Mouse (Mus musculus): ENCODE data around the gene Aff3. TPM values are rescaled to one million over a fixed set of nuclear protein-coding genes. Genes with fewer than 3 reads are reported as not detected.

Gene Aff3
- polyA plus RNA-seq, 1 experiment from 2014 or later: 13.8 TPM

DNA sequence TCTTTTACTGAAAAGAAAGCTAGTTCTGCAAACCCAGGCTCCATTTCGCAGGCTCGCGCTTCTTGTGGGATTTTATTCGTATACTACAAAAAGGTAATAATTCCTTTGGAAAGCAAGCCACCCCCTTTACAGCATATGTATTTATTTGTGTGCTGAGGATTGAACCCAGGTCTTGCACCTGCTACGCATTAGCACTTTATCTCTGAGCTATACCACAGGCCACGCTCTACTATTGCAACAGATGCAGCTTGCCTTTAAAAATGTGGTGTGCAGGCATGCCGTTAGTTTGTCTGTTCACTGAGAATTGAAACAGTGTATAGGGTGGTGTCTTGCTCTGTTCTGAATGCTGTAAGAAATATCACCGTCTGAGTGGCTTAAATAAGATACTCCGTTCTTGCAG is 426.9 kb downstream of the Aff3 start:
- whole genome bisulfite sequencing: 69% methylated on average over 9 of the region's 9 CpGs
- H3K4me3 ChIP-seq (ENCODE audit: low read depth, low read length): no peak overlapping the region
- peaks cover 10% of the 10 kb centered on the region; the same call in 1 of the 2 replicates for H3K4me1 ChIP-seq (ENCODE audit: control insufficient read depth, insufficient read depth, low read length)
- H3K4me2 ChIP-seq (ENCODE audit: low read depth, low read length): no peak overlapping the region
- no peaks in the 10 kb centered on the region for H3K36me3 ChIP-seq (ENCODE audit: control insufficient read depth, insufficient read depth, low read length)
- H3K9ac ChIP-seq (ENCODE audit: low read depth, low read length): no peak overlapping the region
- H3K27ac ChIP-seq (replicated peaks; ENCODE audit: low read depth, low read length): no peak overlapping the region
- DNase-seq (ENCODE audit: low spot score) (no peak), ATAC-seq (ENCODE audit: low read depth) (no peak)
- H3K27me3 ChIP-seq (replicated peaks; ENCODE audit: control insufficient read depth, insufficient read depth, low read length): no peaks in the 10 kb centered on the region
- no peaks in the 10 kb centered on the region for H3K9me3 ChIP-seq (ENCODE audit: control insufficient read depth, low read length)

- no peak overlapping the region for H3K4me3 ChIP-seq (ENCODE audit: low read depth, low read length)
- H3K9ac ChIP-seq (ENCODE audit: low read depth, low read length): no peak overlapping the region
- no peak overlapping the region for H3K27ac ChIP-seq (replicated peaks; ENCODE audit: low read depth, low read length)
- no peaks in the 10 kb centered on the region for H3K9me3 ChIP-seq (ENCODE audit: control insufficient read depth, low read length)
- 50% methylated on average over 7 of the region's 7 CpGs for WGBS
- peaks cover 9% of the 10 kb centered on the region; the same call in 1 of the 2 replicates for H3K4me1 ChIP-seq (ENCODE audit: control insufficient read depth, insufficient read depth, low read length)
- H3K27me3 ChIP-seq (replicated peaks; ENCODE audit: control insufficient read depth, insufficient read depth, low read length): no peaks in the 10 kb centered on the region
- ATAC-seq (ENCODE audit: low read depth) (no peak), DNase-seq (ENCODE audit: low spot score) (no peak)
- H3K4me2 ChIP-seq (ENCODE audit: low read depth, low read length): no peak overlapping the region
- H3K36me3 ChIP-seq (ENCODE audit: control insufficient read depth, insufficient read depth, low read length): no peaks in the 10 kb centered on the region
Measured at GRCm38 (mm10) chr1:38237027-38237787, 427.5 kb downstream of the Aff3 start.

DNA sequence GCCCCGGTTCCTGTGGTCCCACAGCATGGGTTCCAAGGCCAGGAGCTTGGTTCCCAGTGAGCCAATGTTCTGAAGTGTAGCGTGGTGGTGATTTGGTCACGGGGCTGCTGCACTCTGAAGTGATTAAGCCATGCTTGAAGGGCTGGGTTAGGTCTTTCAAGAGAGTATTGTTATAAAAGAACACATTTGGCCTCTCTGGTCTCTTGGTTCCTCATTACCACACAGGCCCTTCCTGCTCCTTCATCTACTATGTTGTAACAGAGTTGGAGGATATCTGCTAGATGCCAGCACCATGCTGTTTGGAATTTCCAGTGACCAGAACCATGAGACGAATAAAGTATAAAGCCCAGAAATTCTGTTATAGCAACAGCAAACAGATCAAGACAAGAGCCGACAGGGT is 431.6 kb downstream of the Aff3 start:
- no peak overlapping the region for H3K9ac ChIP-seq (ENCODE audit: low read depth, low read length)
- no peaks in the 10 kb centered on the region for H3K9me3 ChIP-seq (ENCODE audit: control insufficient read depth, low read length)
- no peak overlapping the region for H3K4me2 ChIP-seq (ENCODE audit: low read depth, low read length)
- no peak for ATAC-seq (ENCODE audit: low read depth)
- H3K27me3 ChIP-seq (replicated peaks; ENCODE audit: control insufficient read depth, insufficient read depth, low read length): no peaks in the 10 kb centered on the region
- H3K27ac ChIP-seq (replicated peaks; ENCODE audit: low read depth, low read length): no peak overlapping the region
- H3K4me3 ChIP-seq (ENCODE audit: low read depth, low read length): no peak overlapping the region
- H3K36me3 ChIP-seq (ENCODE audit: control insufficient read depth, insufficient read depth, low read length): no peaks in the 10 kb centered on the region
- H3K4me1 ChIP-seq (ENCODE audit: control insufficient read depth, insufficient read depth, low read length): no peaks in the 10 kb centered on the region; the same call in 1 of the 2 replicates
- 86% methylated on average over 5 of the region's 5 CpGs for WGBS
- no peak for DNase-seq (ENCODE audit: low spot score)

GRCm38 (mm10) chr1:38230041-38230440 is 434.7 kb downstream of the Aff3 start:
- Histone ChIP-seq H3K4me3 (ENCODE audit: low read depth, low read length) (no peak overlapping the region), H3K27ac (replicated peaks; ENCODE audit: low read depth, low read length) (no peak overlapping the region), H3K27me3 (replicated peaks; ENCODE audit: control insufficient read depth, insufficient read depth, low read length) (no peaks in the 10 kb centered on the region), H3K4me1 (ENCODE audit: control insufficient read depth, insufficient read depth, low read length) (no peaks in the 10 kb centered on the region), H3K9ac (ENCODE audit: low read depth, low read length) (no peak overlapping the region), H3K4me2 (ENCODE audit: low read depth, low read length) (no peak overlapping the region), H3K36me3 (ENCODE audit: control insufficient read depth, insufficient read depth, low read length) (peaks cover 8% of the 10 kb centered on the region; the same call in 1 of the 2 replicates), H3K9me3 (ENCODE audit: control insufficient read depth, low read length) (peaks cover 21% of the 10 kb centered on the region)
- ATAC-seq (ENCODE audit: low read depth) (no peak), DNase-seq (ENCODE audit: low spot score) (no peak)
- 90% methylated on average over 8 of the region's 8 CpGs for WGBS

DNA sequence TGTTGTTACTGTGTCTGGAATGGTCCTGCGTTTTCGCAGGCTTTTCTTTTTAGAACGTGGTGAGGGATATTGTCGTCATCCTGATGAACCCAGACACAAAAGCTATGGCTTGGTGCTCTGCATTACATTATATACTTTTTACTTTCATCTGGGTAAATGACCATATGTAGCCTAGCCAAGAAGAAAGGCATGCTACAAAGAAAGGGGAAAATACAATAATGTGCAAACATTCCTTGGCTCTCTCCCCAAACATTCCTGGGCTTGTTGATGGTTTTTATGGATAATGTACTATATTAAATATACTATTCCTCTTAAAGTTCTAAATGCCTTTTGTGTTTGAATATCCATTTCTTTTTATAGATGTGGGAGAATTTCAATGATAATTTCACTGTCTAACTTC is 435.9 kb downstream of the Aff3 start:
- Histone ChIP-seq H3K9me3 (ENCODE audit: control insufficient read depth, low read length) (peaks cover 31% of the 10 kb centered on the region), H3K9ac (ENCODE audit: low read depth, low read length) (no peak overlapping the region), H3K4me3 (ENCODE audit: low read depth, low read length) (no peak overlapping the region), H3K36me3 (ENCODE audit: control insufficient read depth, insufficient read depth, low read length) (peaks cover 14% of the 10 kb centered on the region; the same call in 1 of the 2 replicates), H3K27ac (replicated peaks; ENCODE audit: low read depth, low read length) (no peak overlapping the region; the same call in 1 of the 2 replicates), H3K4me1 (ENCODE audit: control insufficient read depth, insufficient read depth, low read length) (no peaks in the 10 kb centered on the region), H3K27me3 (replicated peaks; ENCODE audit: control insufficient read depth, insufficient read depth, low read length) (no peaks in the 10 kb centered on the region), H3K4me2 (ENCODE audit: low read depth, low read length) (no peak overlapping the region)
- ATAC-seq (ENCODE audit: low read depth) (no peak), DNase-seq (ENCODE audit: low spot score) (no peak)
- WGBS: 66% methylated on average over 4 of the region's 4 CpGs

DNA sequence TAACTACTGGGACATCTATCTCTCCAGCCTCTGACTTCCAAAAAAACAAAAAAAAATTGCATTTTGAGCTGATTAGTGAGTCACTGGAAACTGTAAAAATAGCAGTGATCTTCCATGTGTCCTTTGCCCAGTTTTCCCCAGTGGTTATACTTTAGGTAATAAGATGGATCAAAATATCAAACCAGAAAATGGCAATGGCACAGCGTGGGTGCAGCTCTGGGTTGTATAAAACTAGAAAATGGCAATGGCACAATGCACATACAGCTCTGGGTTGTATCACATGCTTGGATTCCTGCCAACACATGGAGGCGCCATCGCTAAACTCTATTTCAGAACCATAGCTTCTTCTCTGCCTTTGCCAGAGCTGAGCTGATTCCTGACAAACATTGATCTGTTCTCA is 439.6 kb downstream of the Aff3 start:
- Histone ChIP-seq H3K9ac (ENCODE audit: low read depth, low read length) (no peak overlapping the region), H3K27me3 (replicated peaks; ENCODE audit: control insufficient read depth, insufficient read depth, low read length) (no peaks in the 10 kb centered on the region), H3K36me3 (ENCODE audit: control insufficient read depth, insufficient read depth, low read length) (peaks cover 14% of the 10 kb centered on the region; the same call in 1 of the 2 replicates), H3K27ac (replicated peaks; ENCODE audit: low read depth, low read length) (no peak overlapping the region), H3K4me2 (ENCODE audit: low read depth, low read length) (no peak overlapping the region), H3K4me1 (ENCODE audit: control insufficient read depth, insufficient read depth, low read length) (no peaks in the 10 kb centered on the region), H3K4me3 (ENCODE audit: low read depth, low read length) (no peak overlapping the region), H3K9me3 (ENCODE audit: control insufficient read depth, low read length) (peaks cover 36% of the 10 kb centered on the region)
- WGBS: 97% methylated on average over 3 of the region's 3 CpGs
- no peak for ATAC-seq (ENCODE audit: low read depth)
- DNase-seq (ENCODE audit: low spot score): no peak

DNA sequence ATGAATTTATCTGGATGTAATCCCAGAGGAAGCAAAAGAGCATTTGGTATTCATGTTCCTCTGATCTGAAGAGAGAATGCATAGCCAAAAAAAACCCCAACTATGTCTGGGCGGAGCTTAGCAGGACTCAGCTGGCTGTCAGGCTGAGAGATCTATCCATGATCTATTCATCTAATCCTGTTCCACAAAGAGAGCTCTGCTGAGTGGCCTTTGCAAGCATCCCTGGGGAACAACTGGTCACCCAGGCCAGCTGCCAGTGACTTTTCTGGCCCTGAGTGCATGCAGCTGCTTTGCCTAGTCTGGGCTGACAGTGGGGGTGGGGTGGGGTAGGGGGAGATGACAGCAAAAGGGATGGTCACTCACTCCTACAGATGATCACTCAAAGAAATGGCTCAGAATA is 442.6 kb downstream of the Aff3 start:
- Histone ChIP-seq H3K36me3 (ENCODE audit: control insufficient read depth, insufficient read depth, low read length) (peaks cover 14% of the 10 kb centered on the region; the same call in 1 of the 2 replicates), H3K4me2 (ENCODE audit: low read depth, low read length) (no peak overlapping the region), H3K4me1 (ENCODE audit: control insufficient read depth, insufficient read depth, low read length) (no peaks in the 10 kb centered on the region), H3K9ac (ENCODE audit: low read depth, low read length) (no peak overlapping the region), H3K9me3 (ENCODE audit: control insufficient read depth, low read length) (peaks cover 33% of the 10 kb centered on the region), H3K4me3 (ENCODE audit: low read depth, low read length) (no peak overlapping the region), H3K27ac (replicated peaks; ENCODE audit: low read depth, low read length) (0 out of 2 replicates have a peak overlapping the region, but pooled peaks have one; percentile 33), H3K27me3 (replicated peaks; ENCODE audit: control insufficient read depth, insufficient read depth, low read length) (no peaks in the 10 kb centered on the region)
- DNase-seq (ENCODE audit: low spot score) (peak; percentile 64), ATAC-seq (ENCODE audit: low read depth) (peak; percentile 53; the same call in 1 of the 2 replicates)
- WGBS: 91% methylated on average over 1 of the region's 1 CpGs

GRCm38 (mm10) chr1:38221431-38221830 is 443.3 kb downstream of the Aff3 start:
- ATAC-seq (ENCODE audit: low read depth) (peak; percentile 53; the same call in 1 of the 2 replicates), DNase-seq (ENCODE audit: low spot score) (no peak)
- Histone ChIP-seq H3K4me3 (ENCODE audit: low read depth, low read length) (no peak overlapping the region), H3K4me2 (ENCODE audit: low read depth, low read length) (no peak overlapping the region), H3K9me3 (ENCODE audit: control insufficient read depth, low read length) (peaks cover 28% of the 10 kb centered on the region), H3K36me3 (ENCODE audit: control insufficient read depth, insufficient read depth, low read length) (peaks cover 14% of the 10 kb centered on the region; the same call in 1 of the 2 replicates), H3K9ac (ENCODE audit: low read depth, low read length) (no peak overlapping the region), H3K27ac (replicated peaks; ENCODE audit: low read depth, low read length) (no peak overlapping the region), H3K27me3 (replicated peaks; ENCODE audit: control insufficient read depth, insufficient read depth, low read length) (no peaks in the 10 kb centered on the region), H3K4me1 (ENCODE audit: control insufficient read depth, insufficient read depth, low read length) (no peaks in the 10 kb centered on the region)
- 71% methylated on average over 8 of the region's 8 CpGs for WGBS

Data from embryonic facial prominence, embryonic 14.5 days (tissue).